Mouse (Mus musculus) neural tube, embryonic 15.5 days (tissue): ENCODE measurements around the gene Gm10134. TPM values are rescaled to one million over a fixed set of nuclear protein-coding genes. Genes with fewer than 3 reads are reported as not detected.
A peak's percentile ranks its signal among the peaks of the same experiment; 100 is the strongest.

Experiments used
- ATAC-seq: fragments of 200-750 bp; cut with Nextera tagmentation; 2 replicates; pipeline ENCODE4 v1.8.0; 2017; ENCODE audit warnings: mild to moderate bottlenecking, moderate TSS enrichment, moderate library complexity; ENCODE audit not compliant: low FRiP score
- H3K27ac ChIP-seq: fragments of 300-500 bp; sonication (generic); replicated peaks from 2 replicates; pipeline ENCODE4 v1.5.1; 2015; ENCODE audit warnings: mild to moderate bottlenecking, inconsistent platforms
- H3K27me3 ChIP-seq: fragments of 300-500 bp; sonication (generic); replicated peaks from 2 replicates; pipeline ENCODE4 v1.6.1; 2015; ENCODE audit warnings: inconsistent platforms
- H3K36me3 ChIP-seq: fragments of 300-500 bp; sonication (generic); 2 replicates; pipeline ENCODE4 v1.6.1; 2015; ENCODE audit warnings: inconsistent platforms
- H3K4me1 ChIP-seq: fragments of 300-500 bp; sonication (generic); 2 replicates; pipeline ENCODE4 v1.6.1; 2015; ENCODE audit warnings: inconsistent platforms
- H3K4me2 ChIP-seq: fragments of 300-500 bp; sonication (generic); 2 replicates; pipeline ENCODE4 v1.6.1; 2015; ENCODE audit warnings: inconsistent platforms, mild to moderate bottlenecking, moderate library complexity
- H3K4me3 ChIP-seq: fragments of 300-500 bp; sonication (generic); replicated peaks from 2 replicates; pipeline ENCODE4 v1.5.1; 2015; ENCODE audit warnings: mild to moderate bottlenecking, inconsistent platforms
- H3K9ac ChIP-seq: fragments of 300-500 bp; sonication (generic); replicated peaks from 2 replicates; pipeline ENCODE4 v1.6.1; 2015; ENCODE audit warnings: mild to moderate bottlenecking, inconsistent platforms
- H3K9me3 ChIP-seq: fragments of 300-500 bp; sonication (generic); replicated peaks from 2 replicates; pipeline ENCODE4 v1.6.1; 2016; ENCODE audit warnings: inconsistent platforms
- WGBS: fragments of 180-500 bp; shearing (Covaris S2); methylation state at CpG from one replicate; pipeline ENCODE4 v1.1.7; 2015; ENCODE audit warnings: mixed read lengths; 5-methylcytosine and 5-hydroxymethylcytosine counted together
- polyA plus RNA-seq: library from polyadenylated mRNA; unstranded; fragments of >200 nt; fragmentation: Nextera tagmentation; extraction: Ambion mirVana; gene quantifications from 2 replicates; pipeline ENCODE4 v1.2.1, GENCODE M21; 2015

Gm10134 gene
- polyA plus RNA-seq, 1 experiment from 2014 or later, result 2.1 TPM

DNA sequence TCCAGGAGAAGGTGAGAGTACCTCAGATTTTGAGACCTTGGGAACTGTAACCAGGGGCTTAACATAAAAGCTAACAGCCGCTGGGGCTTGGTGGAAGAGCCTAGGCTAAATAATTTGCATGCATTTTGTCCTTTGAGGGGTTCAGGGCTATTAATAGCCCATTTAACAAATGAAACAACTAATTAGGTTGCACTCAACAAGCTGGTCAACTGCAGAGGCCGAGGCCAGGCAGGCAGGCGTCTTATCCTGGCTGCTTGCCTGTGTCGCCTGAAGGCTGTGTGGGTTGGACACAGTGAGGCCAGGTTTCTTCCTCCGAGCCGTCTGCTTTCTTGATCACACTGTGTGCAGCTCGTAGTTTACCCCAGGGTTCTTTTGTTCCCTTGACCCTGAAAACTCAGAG lies 29.8 kb downstream of the Gm10134 start:
- 0 out of 2 replicates have a peak overlapping the region, but pooled peaks have one; percentile 61 for H3K4me3 ChIP-seq
- 28% methylated on average over 7 of the region's 7 CpGs for WGBS
- ATAC-seq, result no peak

DNA sequence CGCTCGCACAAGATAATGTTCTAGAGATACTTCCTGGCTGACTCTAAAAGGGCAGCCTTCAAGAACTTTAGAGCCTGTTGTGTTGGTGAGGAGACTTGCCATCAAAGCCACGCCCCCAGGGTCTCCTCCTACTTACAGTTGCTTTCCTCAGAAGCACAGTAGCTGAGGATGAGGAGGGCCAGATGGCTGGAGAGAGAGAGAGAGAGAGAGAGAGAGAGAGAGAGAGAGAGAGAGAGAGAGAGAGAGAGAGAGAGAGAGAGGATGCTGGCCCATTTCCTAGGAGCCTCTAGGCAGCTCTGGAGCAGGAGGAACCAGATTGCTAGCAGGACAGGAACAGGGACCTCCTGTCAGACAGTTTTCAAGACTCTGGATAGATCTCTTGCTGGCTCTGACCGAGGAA lies 30.3 kb downstream of the Gm10134 start:
- no peak for ATAC-seq
- WGBS, result 70% methylated on average over 4 of the region's 4 CpGs
- no peaks in the 10 kb centered on the region for H3K9me3 ChIP-seq
- 0 out of 2 replicates have a peak overlapping the region, but pooled peaks have one; percentile 80 for H3K4me2 ChIP-seq
- no peak overlapping the region for H3K9ac ChIP-seq
- no peak overlapping the region for H3K4me3 ChIP-seq
- no peak overlapping the region for H3K27ac ChIP-seq
- no peaks in the 10 kb centered on the region for H3K27me3 ChIP-seq
- peaks cover 95% of the 10 kb centered on the region for H3K4me1 ChIP-seq
- 0 out of 2 replicates have a peak, but pooled peaks cover 2% of the 10 kb centered on the region for H3K36me3 ChIP-seq

More for the DNA sequence above, 29.8 kb downstream of the Gm10134 start:
- peaks cover 98% of the 10 kb centered on the region for H3K4me1 ChIP-seq
- peak overlapping the region; percentile 82 for H3K27ac ChIP-seq
- peak overlapping the region; percentile 23; the same call in 1 of the 2 replicates for H3K9ac ChIP-seq
- H3K4me2 ChIP-seq, result peak overlapping the region; percentile 80
- 0 out of 2 replicates have a peak, but pooled peaks cover 2% of the 10 kb centered on the region for H3K36me3 ChIP-seq
- H3K27me3 ChIP-seq, result no peaks in the 10 kb centered on the region
- no peaks in the 10 kb centered on the region for H3K9me3 ChIP-seq

DNA sequence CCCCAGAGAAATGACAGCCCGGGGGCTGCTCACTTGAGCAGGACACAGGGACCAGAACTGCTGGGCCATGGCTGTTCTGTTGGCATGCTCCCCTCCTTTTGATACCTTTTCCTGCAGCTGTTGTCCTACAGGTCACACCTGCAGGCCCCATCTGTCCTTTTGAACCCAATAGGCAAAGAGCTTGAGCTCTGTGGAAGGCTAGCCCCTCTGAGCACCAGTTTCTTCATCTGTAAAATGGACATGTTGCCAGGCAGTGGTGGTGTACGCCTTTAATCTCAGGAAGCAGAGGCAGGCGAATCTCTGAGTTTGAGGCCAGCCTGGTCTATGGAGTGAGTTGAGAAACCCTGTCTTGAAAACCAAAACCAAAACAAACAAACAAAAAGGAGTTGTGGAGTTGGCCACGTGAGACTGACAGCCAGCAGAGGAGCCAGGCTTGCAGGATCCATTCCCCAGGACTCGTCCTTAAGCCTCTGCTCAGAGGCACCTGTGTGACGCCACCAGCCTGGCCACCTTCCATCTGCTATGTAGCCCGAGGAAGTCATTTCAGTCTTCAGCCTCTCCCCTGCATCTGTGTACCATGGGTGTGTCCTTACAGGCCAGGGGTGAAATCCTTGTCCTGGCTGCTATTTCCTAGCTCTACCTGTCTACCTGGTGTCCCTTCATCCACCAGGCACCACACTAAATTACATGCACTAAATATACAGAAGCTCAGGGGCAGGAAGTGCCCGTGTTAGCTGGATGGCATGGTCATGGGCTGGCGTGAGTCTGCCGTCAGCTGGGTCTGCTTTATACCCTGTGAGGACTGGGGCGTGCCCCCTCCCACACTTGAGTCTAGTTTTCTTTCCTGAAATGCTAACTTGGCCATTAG lies 31.1 kb downstream of the Gm10134 start:
- no peaks in the 10 kb centered on the region for H3K9me3 ChIP-seq
- no peak overlapping the region for H3K4me2 ChIP-seq
- no peak overlapping the region for H3K27ac ChIP-seq
- no peaks in the 10 kb centered on the region for H3K27me3 ChIP-seq
- H3K4me3 ChIP-seq, result no peak overlapping the region
- ATAC-seq, result no peak
- peaks cover 7% of the 10 kb centered on the region for H3K36me3 ChIP-seq
- H3K4me1 ChIP-seq, result peaks cover 88% of the 10 kb centered on the region
- H3K9ac ChIP-seq, result no peak overlapping the region
- WGBS, result 73% methylated on average over 11 of the region's 11 CpGs

DNA sequence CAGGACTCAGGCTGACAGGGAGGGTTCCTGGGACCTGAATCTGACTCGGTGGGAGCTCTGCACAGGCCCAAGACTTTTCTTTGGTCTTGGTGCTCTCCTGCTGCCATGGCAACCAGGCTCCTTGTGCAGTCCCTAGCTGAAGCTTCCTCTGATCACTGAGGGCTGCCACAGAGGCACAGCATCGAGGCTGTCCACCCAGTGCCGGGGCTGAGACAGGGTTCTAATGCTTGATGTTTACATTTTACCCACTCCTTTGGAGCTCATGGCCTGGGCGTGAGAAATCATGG lies 31.7 kb downstream of the Gm10134 start:
- ATAC-seq, result no peak
- Histone ChIP-seq H3K4me1 (peaks cover 82% of the 10 kb centered on the region), H3K36me3 (peaks cover 13% of the 10 kb centered on the region), H3K27me3 (no peaks in the 10 kb centered on the region), H3K27ac (no peak overlapping the region), H3K9ac (no peak overlapping the region), H3K4me2 (no peak overlapping the region), H3K9me3 (no peaks in the 10 kb centered on the region), H3K4me3 (no peak overlapping the region)
- 36% methylated on average over 4 of the region's 4 CpGs for WGBS

DNA sequence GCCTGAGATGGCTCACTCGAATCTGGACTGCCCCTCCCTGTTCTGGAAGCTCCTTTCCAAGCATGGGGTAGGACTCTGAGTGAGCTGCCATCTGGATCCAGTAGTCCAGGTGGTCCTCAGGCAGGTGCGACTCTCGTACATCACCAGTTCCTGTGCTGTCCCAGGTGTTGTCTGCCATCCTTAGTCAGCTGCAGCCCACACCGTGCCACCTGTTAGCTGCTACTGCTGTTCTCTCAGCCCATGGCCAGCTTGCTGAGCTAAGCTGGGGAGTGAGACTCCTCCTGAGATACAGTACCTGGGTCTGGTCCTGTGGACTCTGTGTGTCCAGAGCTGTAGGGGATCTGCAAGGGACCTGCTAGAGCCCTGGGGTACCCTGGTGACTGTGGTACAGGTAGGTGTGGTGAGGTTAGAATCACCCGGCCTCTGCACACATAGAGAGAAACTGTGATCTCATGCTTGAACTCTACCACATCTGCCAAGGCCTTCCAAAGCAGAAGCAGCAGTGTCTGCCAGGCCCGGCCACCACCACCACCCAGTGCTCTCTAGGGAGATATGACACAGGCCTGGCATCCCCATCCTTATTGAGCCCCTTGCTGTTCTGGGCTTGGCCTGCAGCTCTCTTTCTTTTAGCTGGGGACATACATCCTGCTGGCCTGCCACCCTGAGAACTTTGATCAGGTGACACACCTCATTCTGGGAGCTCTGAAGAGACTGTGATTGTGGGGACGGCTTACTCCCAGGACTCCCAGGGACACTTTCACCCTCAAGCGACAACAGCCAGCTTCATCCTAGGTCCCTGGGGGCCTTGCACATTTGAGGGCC lies 32.3 kb downstream of the Gm10134 start:
- Histone ChIP-seq H3K9ac (no peak overlapping the region), H3K4me3 (no peak overlapping the region), H3K9me3 (no peaks in the 10 kb centered on the region), H3K4me1 (peaks cover 76% of the 10 kb centered on the region), H3K4me2 (no peak overlapping the region), H3K27me3 (no peaks in the 10 kb centered on the region), H3K27ac (peak overlapping the region; percentile 78), H3K36me3 (peaks cover 18% of the 10 kb centered on the region)
- no peak for ATAC-seq
- WGBS, result 65% methylated on average over 8 of the region's 8 CpGs

DNA sequence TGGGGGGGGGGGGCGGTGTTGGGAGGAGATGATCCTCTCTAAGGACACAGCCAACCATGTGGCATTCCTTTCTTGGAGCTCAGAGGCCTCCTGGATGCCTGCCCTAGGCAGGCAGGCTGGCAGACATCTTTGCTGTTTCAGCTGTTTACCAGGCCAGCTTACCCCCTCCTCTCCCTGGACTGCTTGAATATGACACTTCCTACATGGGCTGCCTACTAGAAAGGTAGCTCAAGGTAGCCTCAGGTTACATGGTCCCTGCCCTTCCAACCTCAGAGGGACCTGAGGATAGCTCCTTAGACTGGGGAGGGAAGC lies 32.9 kb downstream of the Gm10134 start:
- Histone ChIP-seq H3K4me1 (peaks cover 71% of the 10 kb centered on the region), H3K9me3 (no peaks in the 10 kb centered on the region), H3K9ac (peak overlapping the region; percentile 4; the same call in 1 of the 2 replicates), H3K4me2 (no peak overlapping the region), H3K36me3 (peaks cover 24% of the 10 kb centered on the region), H3K4me3 (no peak overlapping the region), H3K27ac (peak overlapping the region; percentile 78), H3K27me3 (no peaks in the 10 kb centered on the region)
- ATAC-seq, result no peak
- 71% methylated on average over 1 of the region's 1 CpGs for WGBS

DNA sequence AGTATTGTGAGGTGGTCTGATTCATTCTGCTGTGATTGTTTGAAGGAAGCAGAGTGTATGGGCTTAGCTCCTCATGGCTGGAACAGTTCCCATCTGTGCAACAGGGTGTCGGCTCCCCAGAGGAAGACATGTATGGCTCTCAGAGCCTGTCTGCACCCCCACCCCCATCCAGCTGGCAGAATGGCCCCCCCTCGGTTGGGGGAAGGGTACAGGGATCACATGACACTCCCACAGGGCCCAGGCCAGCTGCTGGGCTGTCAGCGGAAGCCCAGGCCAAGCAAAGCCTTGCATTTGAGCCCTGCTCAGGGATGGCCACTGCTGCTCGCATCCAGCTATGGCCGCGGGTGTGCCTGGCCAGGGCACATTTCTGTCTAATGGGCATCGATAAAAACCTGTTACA lies 33.3 kb downstream of the Gm10134 start:
- Histone ChIP-seq H3K27ac (peak overlapping the region; percentile 78), H3K9ac (peak overlapping the region; percentile 4; the same call in 1 of the 2 replicates), H3K27me3 (no peaks in the 10 kb centered on the region), H3K36me3 (peaks cover 28% of the 10 kb centered on the region), H3K9me3 (no peaks in the 10 kb centered on the region), H3K4me2 (0 out of 2 replicates have a peak overlapping the region, but pooled peaks have one; percentile 9), H3K4me1 (peaks cover 67% of the 10 kb centered on the region), H3K4me3 (no peak overlapping the region)
- no peak for ATAC-seq
- 35% methylated on average over 7 of the region's 7 CpGs for WGBS

DNA sequence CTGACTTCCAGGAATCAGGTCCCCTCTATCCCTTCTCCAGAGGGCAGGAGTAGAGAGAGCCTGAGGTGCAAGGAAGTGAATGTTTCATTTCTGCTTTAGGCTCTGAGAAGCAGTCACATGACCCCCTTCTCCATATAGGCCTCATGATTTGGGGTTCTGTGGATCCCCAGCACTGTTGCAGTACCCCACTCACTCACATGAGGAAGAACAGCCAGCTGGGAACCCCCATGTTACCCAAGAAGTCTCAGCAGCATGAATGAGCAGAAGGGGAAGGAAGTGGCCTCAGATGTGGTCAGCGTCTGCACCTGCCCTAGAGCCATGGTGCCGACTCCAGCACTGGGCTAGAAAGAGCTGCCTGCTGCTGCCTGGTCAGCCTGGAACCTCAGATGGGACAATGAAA lies 34.1 kb downstream of the Gm10134 start:
- H3K27me3 ChIP-seq, result no peaks in the 10 kb centered on the region
- H3K4me1 ChIP-seq, result peaks cover 59% of the 10 kb centered on the region
- H3K4me3 ChIP-seq, result no peak overlapping the region
- WGBS, result 75% methylated on average over 2 of the region's 2 CpGs
- no peaks in the 10 kb centered on the region for H3K9me3 ChIP-seq
- peak overlapping the region; percentile 78 for H3K27ac ChIP-seq
- no peak for ATAC-seq
- H3K36me3 ChIP-seq, result peaks cover 36% of the 10 kb centered on the region
- H3K9ac ChIP-seq, result no peak overlapping the region; the same call in 1 of the 2 replicates
- no peak overlapping the region for H3K4me2 ChIP-seq

DNA sequence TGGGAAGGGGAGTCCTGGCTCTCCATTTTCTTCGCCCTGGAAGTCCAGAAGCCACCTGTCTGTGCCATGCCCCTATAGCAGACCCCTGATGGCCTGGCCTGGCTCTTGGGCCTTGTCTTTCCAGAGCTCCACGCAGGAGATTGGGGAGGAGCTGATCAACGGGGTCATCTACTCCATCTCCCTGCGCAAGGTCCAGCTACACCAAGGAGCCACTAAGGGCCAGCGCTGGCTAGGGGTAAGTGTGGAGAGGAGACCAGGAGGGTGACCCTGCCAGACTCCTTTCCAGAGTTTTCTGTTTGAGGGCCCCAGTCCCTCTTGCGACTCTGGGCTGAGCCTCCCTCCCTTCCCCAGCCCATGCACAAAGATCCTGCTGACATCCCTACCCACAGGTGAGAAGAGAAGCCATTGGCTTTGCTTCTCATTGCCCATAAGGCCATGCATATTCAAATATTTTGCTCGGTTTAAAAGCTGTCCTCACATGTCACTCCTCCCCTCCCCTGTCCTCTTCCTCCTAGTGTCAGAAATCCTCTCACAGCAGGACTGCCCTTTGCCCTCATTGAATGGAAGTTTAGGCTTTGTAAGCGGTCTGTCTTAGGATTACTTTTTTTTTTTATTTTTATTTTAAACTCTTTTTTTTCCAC lies 34.8 kb downstream of the Gm10134 start:
- Histone ChIP-seq H3K4me3 (no peak overlapping the region), H3K9ac (no peak overlapping the region; the same call in 1 of the 2 replicates), H3K9me3 (no peaks in the 10 kb centered on the region), H3K4me1 (peaks cover 52% of the 10 kb centered on the region), H3K4me2 (no peak overlapping the region), H3K27ac (no peak overlapping the region), H3K36me3 (peaks cover 43% of the 10 kb centered on the region), H3K27me3 (no peaks in the 10 kb centered on the region)
- WGBS, result 83% methylated on average over 8 of the region's 8 CpGs
- no peak for ATAC-seq

DNA sequence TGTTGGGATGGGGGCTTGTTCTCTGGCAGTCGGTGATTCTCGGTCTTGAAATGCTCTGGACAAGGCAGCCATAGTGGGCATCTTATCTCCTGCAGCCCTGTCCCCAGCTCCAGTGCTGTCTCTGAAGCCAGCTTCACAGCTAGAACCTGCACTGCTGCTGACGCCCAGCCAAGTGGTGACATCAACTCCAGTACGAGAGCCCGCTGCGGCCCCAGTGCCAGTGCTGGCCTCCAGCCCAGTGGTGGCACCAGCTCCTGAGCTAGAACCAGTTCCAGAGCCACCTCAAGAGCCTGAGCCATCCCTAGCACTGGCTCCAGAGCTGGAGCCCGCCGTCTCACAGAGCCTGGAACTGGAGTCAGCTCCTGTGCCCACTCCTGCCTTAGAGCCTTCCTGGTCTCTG lies 38.0 kb downstream of the Gm10134 start:
- Histone ChIP-seq H3K4me1 (peaks cover 20% of the 10 kb centered on the region), H3K9ac (no peak overlapping the region), H3K4me2 (no peak overlapping the region), H3K4me3 (no peak overlapping the region), H3K36me3 (peaks cover 74% of the 10 kb centered on the region), H3K27me3 (no peaks in the 10 kb centered on the region), H3K9me3 (no peaks in the 10 kb centered on the region), H3K27ac (no peak overlapping the region)
- WGBS, result 95% methylated on average over 8 of the region's 8 CpGs
- no peak for ATAC-seq

DNA sequence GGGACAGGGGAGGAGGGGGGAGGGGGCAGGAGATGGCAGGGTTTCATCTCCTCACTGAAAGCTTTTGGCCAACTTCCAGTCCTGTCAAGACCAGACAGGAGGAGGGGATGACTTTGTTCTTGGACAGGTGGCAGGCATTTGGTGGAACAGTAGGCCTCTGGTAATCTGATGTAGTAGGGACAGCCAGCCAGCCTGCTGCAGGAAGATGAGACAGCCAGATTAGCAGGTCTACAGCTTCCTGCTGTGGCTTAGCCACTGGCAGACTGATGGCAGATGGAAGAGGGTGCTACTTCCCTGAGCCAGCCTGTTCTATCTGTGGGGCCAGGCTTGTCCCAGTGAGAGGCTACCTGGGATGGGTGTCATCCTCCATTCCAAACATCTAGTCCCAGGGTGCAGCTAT lies 40.1 kb downstream of the Gm10134 start:
- H3K4me1 ChIP-seq, result no peaks in the 10 kb centered on the region
- no peaks in the 10 kb centered on the region for H3K27me3 ChIP-seq
- no peak overlapping the region for H3K4me3 ChIP-seq
- no peak overlapping the region for H3K27ac ChIP-seq
- no peaks in the 10 kb centered on the region for H3K9me3 ChIP-seq
- peaks cover 92% of the 10 kb centered on the region for H3K36me3 ChIP-seq
- H3K4me2 ChIP-seq, result no peak overlapping the region
- ATAC-seq, result no peak
- H3K9ac ChIP-seq, result no peak overlapping the region
